Mouse (Mus musculus): ENCODE data around the gene Brat1. TPM values are rescaled to one million over a fixed set of nuclear protein-coding genes. Genes with fewer than 3 reads are reported as not detected.

Gene Brat1
- polyA plus RNA-seq, 2 experiments = 4.5 to 5.1 TPM

GRCm38 (mm10) chr5:140723822-140724221, 19.0 kb downstream of the Brat1 start, which contains the start of gene Amz1:
TSS of gene Amz1 (plus strand) at chr5:140724127.
- H3K4me2 ChIP-seq (ENCODE audit: low read depth) = no peak within 1 kb of the TSS
- ATAC-seq (ENCODE audit: insufficient read depth) (no peak), DNase-seq (ENCODE audit: low read depth in 3 of 3, low spot score in 3 of 3) (no peak)
- no peak for TF ChIP-seq CTCF (IDR thresholded peaks at IDR 0.05; ENCODE audit: low read depth)
- TF ChIP-seq EP300 (IDR thresholded peaks at IDR 0.05; ENCODE audit: low read depth) = no peak
- H3K4me3 ChIP-seq (ENCODE audit: insufficient read depth in 1 of 2, low read depth in 2 of 2, low read length in 2 of 2) = no peak within 1 kb of the TSS
- no peak within 1 kb of the TSS for H3K27ac ChIP-seq
- 67% methylated on average over 13 of the region's 13 CpGs for WGBS (ENCODE audit: insufficient replicate concordance)
- H3K36me3 ChIP-seq (replicated peaks; ENCODE audit: control insufficient read depth, insufficient read depth, low read depth) = no peaks in the 10 kb centered on the region
- H3K4me1 ChIP-seq (replicated peaks; ENCODE audit: control insufficient read depth in 2 of 2, insufficient read depth in 2 of 2, low read length in 1 of 2) = no peaks in the 10 kb centered on the region
- H3K9ac ChIP-seq (replicated peaks) = no peak within 1 kb of the TSS
- H3K9me3 ChIP-seq (ENCODE audit: control insufficient read depth, low read length) = no peaks in the 10 kb centered on the region
- no peaks in the 10 kb centered on the region for H3K27me3 ChIP-seq (ENCODE audit: control insufficient read depth, insufficient read depth, low read length)

- H3K9me3 ChIP-seq (ENCODE audit: control insufficient read depth, low read length) = no peaks in the 10 kb centered on the region
- no peak for DNase-seq (ENCODE audit: low read depth in 3 of 3, low spot score in 3 of 3)
- no peak overlapping the region for H3K9ac ChIP-seq (replicated peaks)
- WGBS (ENCODE audit: insufficient replicate concordance) = 67% methylated on average over 7 of the region's 7 CpGs
- H3K4me2 ChIP-seq (ENCODE audit: low read depth) = no peak overlapping the region
- H3K36me3 ChIP-seq (replicated peaks; ENCODE audit: control insufficient read depth, insufficient read depth, low read depth) = no peaks in the 10 kb centered on the region
- H3K27me3 ChIP-seq (ENCODE audit: control insufficient read depth, insufficient read depth, low read length) = no peaks in the 10 kb centered on the region
- ATAC-seq (ENCODE audit: insufficient read depth) = peak; percentile 27; the same call in 1 of the 2 replicates
- H3K4me3 ChIP-seq (ENCODE audit: insufficient read depth in 1 of 2, low read depth in 2 of 2, low read length in 2 of 2) = no peak overlapping the region
- no peaks in the 10 kb centered on the region for H3K4me1 ChIP-seq (replicated peaks; ENCODE audit: control insufficient read depth in 2 of 2, insufficient read depth in 2 of 2, low read length in 1 of 2)
- no peak overlapping the region for H3K27ac ChIP-seq
- TF ChIP-seq CTCF (IDR thresholded peaks at IDR 0.05; ENCODE audit: low read depth) (no peak), EP300 (IDR thresholded peaks at IDR 0.05; ENCODE audit: low read depth) (no peak)
Observed at GRCm38 (mm10) chr5:140726062-140726839, 21.4 kb downstream of the Brat1 start.

GRCm38 (mm10) chr5:140726946-140727740, 22.3 kb downstream of the Brat1 start:
- DNase-seq (ENCODE audit: low read depth in 3 of 3, low spot score in 3 of 3) = no peak
- TF ChIP-seq EP300 (IDR thresholded peaks at IDR 0.05; ENCODE audit: low read depth) (no peak), CTCF (IDR thresholded peaks at IDR 0.05; ENCODE audit: low read depth) (no peak)
- no peak for ATAC-seq (ENCODE audit: insufficient read depth)
- Histone ChIP-seq H3K27me3 (ENCODE audit: control insufficient read depth, insufficient read depth, low read length) (no peaks in the 10 kb centered on the region), H3K4me3 (ENCODE audit: insufficient read depth in 1 of 2, low read depth in 2 of 2, low read length in 2 of 2) (no peak overlapping the region), H3K9ac (replicated peaks) (no peak overlapping the region), H3K27ac (no peak overlapping the region), H3K4me1 (replicated peaks; ENCODE audit: control insufficient read depth in 2 of 2, insufficient read depth in 2 of 2, low read length in 1 of 2) (no peaks in the 10 kb centered on the region), H3K36me3 (replicated peaks; ENCODE audit: control insufficient read depth, insufficient read depth, low read depth) (no peaks in the 10 kb centered on the region), H3K9me3 (ENCODE audit: control insufficient read depth, low read length) (no peaks in the 10 kb centered on the region), H3K4me2 (ENCODE audit: low read depth) (no peak overlapping the region)
- 59% methylated on average over 17 of the region's 17 CpGs for WGBS (ENCODE audit: insufficient replicate concordance)

GRCm38 (mm10) chr5:140731040-140731797, 26.4 kb downstream of the Brat1 start:
- Histone ChIP-seq H3K4me2 (ENCODE audit: low read depth) (no peak overlapping the region), H3K27me3 (ENCODE audit: control insufficient read depth, insufficient read depth, low read length) (peaks cover 15% of the 10 kb centered on the region), H3K27ac (no peak overlapping the region), H3K4me3 (ENCODE audit: insufficient read depth in 1 of 2, low read depth in 2 of 2, low read length in 2 of 2) (no peak overlapping the region), H3K9me3 (ENCODE audit: control insufficient read depth, low read length) (no peaks in the 10 kb centered on the region), H3K36me3 (replicated peaks; ENCODE audit: control insufficient read depth, insufficient read depth, low read depth) (no peaks in the 10 kb centered on the region), H3K9ac (replicated peaks) (no peak overlapping the region), H3K4me1 (replicated peaks; ENCODE audit: control insufficient read depth in 2 of 2, insufficient read depth in 2 of 2, low read length in 1 of 2) (no peaks in the 10 kb centered on the region)
- no peak for DNase-seq (ENCODE audit: low read depth in 3 of 3, low spot score in 3 of 3)
- no peak for ATAC-seq (ENCODE audit: insufficient read depth)
- WGBS (ENCODE audit: insufficient replicate concordance) = 37% methylated on average over 11 of the region's 11 CpGs
- TF ChIP-seq CTCF (IDR thresholded peaks at IDR 0.05; ENCODE audit: low read depth) (no peak), EP300 (IDR thresholded peaks at IDR 0.05; ENCODE audit: low read depth) (no peak)
